Mouse (Mus musculus) activated CD4-positive, CD25-positive, alpha-beta regulatory T cell, adult 4 months (primary cell): ENCODE data around the gene Pla2g1b. TPM values are rescaled to one million over a fixed set of nuclear protein-coding genes. Genes with fewer than 3 reads are reported as not detected.

Experiments used
- polyA plus RNA-seq, 2 experiments: library from polyadenylated mRNA; unstranded; fragments of 100-300 nt; shearing (Covaris generic); gene quantifications; one replicate each; pipeline ENCODE4 v1.2.1; 2017

The Pla2g1b gene
- polyA plus RNA-seq, 2 experiments from 2014 or later: not detected

Other genes starting within 250 kb of the Pla2g1b start
- 100 to 1,000 TPM; 122 to 135 TPM for gene Pop5, start 230.4 kb upstream of the Pla2g1b start, polyA plus RNA-seq
- 10 to 100 TPM; 30.8 to 33.1 TPM for gene Rnf10, start 193.4 kb upstream of the Pla2g1b start, polyA plus RNA-seq
- 10 to 100 TPM; 27.2 to 34.4 TPM for gene Coq5, start 186.6 kb upstream of the Pla2g1b start, polyA plus RNA-seq
- 100 to 1,000 TPM; 459 to 496 TPM for gene Dynll1, start 165.3 kb upstream of the Pla2g1b start, polyA plus RNA-seq
- 10 to 100 TPM; 17.9 to 23.8 TPM for gene Srsf9, start 139.1 kb upstream of the Pla2g1b start, polyA plus RNA-seq
- 10 to 100 TPM; 11.3 to 12.0 TPM for gene Gatc, start 125.1 kb upstream of the Pla2g1b start, polyA plus RNA-seq
- gene Triap1, start 125.0 kb upstream of the Pla2g1b start, polyA plus RNA-seq: 10 to 100 TPM; 42.3 to 45.6 TPM
- 100 to 1,000 TPM; 589 to 624 TPM for gene Cox6a1, start 117.3 kb upstream of the Pla2g1b start, polyA plus RNA-seq
- not detected for gene Msi1, start 36.7 kb upstream of the Pla2g1b start, polyA plus RNA-seq
- gene Sirt4, start 18.5 kb downstream of the Pla2g1b start, polyA plus RNA-seq: 10 to 100 TPM; 10.4 to 14.9 TPM
- gene Pxn, start 40.4 kb downstream of the Pla2g1b start, polyA plus RNA-seq: 10 to 100 TPM; 14.5 to 21.0 TPM
- gene Rplp0, start 93.2 kb downstream of the Pla2g1b start, polyA plus RNA-seq: 1,000 to 10,000 TPM; 4,414 to 4,537 TPM
- gene Gcn1l1, start 99.0 kb downstream of the Pla2g1b start, polyA plus RNA-seq: 10 to 100 TPM; 22.2 to 30.6 TPM
- gene Rab35, start 165.6 kb downstream of the Pla2g1b start, polyA plus RNA-seq: 1 to 10 TPM; 8.0 to 8.5 TPM